Mouse (Mus musculus) olfactory bulb, adult 2 months (tissue): Measurements from ENCODE around the gene Dpf3.

Experiments used
- CTCF ChIP-seq: fragments of 200-500 bp; IDR thresholded peaks from 2 replicates; pipeline ENCODE4 v1.5.1; 2012; ENCODE audit warnings: low read depth, mild to moderate bottlenecking, low read length, moderate library complexity; ENCODE audit not compliant: insufficient read depth
- POLR2A ChIP-seq: fragments of 200-500 bp; IDR thresholded peaks from 2 replicates; pipeline ENCODE4 v1.6.1; 2012; ENCODE audit warnings: mild to moderate bottlenecking, low read depth, low read length, moderate library complexity; ENCODE audit not compliant: insufficient read depth

DNA sequence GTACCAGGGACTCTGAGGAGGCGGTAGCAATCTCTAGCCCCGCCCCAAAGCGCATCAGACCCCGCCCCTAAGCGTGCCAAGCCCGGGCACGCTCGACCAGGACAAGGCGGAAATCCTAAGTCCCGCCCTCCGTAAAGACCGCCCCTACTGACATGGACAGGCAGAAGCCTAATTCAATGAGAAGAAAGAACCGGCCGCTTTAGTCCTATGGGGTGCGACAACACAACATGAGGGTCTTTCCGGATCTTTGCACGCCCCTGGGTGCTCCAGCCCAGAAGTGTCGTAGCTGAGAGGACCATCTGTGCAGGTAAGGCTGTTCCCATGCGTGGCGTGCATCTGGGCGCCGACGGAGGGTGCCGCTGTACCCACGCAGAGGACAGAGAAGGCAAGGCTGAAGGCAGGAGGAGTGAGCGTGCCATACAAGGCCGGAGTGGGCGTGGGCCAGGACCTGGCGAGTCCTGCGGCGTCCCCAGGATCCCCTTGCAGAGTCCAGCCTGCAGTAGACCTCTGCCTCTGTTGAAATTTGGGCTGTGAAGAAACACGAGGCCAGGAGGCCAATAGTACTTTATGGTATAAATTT, 32.9 kb upstream of the Dpf3 start, which contains the start of gene Dcaf4:
- TF ChIP-seq CTCF (no peak), POLR2A (0 out of 2 replicates have a peak, but pooled peaks have one; percentile 30)
